Mouse (Mus musculus) inflammation-experienced regulatory T-cells, adult 6 months (primary cell): ENCODE results near the gene Ptpn23. TPM values are rescaled to one million over a fixed set of nuclear protein-coding genes. Genes with fewer than 3 reads are reported as not detected.

Source experiments
- polyA plus RNA-seq, 3 experiments: library from polyadenylated mRNA; unstranded; fragments of 100-300 nt; shearing (Covaris generic); gene quantifications; one replicate each; pipeline ENCODE4 v1.2.1; 2017

The Ptpn23 gene
- polyA plus RNA-seq, 3 experiments from 2014 or later, result 4.4 to 5.9 (median 4.7) TPM

Other genes with a start within 250 kb of the Ptpn23 start
- under 1 TPM; 0.13 to 0.27 (median 0.18) TPM for gene Cspg5, start 164.4 kb downstream of the Ptpn23 start, polyA plus RNA-seq
- gene Elp6, start 103.0 kb downstream of the Ptpn23 start, polyA plus RNA-seq, result 10 to 100 TPM; 17.7 to 19.1 (median 18.9) TPM
- 10 to 100 TPM; 10.8 to 15.9 (median 11.1) TPM for gene Scap, start 74.9 kb downstream of the Ptpn23 start, polyA plus RNA-seq
- gene Ngp, start 11.5 kb upstream of the Ptpn23 start, polyA plus RNA-seq, result 1 to 10 TPM in 1 of 3 experiments, not detected in 2; 5.1 TPM
- gene Klhl18, start 68.5 kb upstream of the Ptpn23 start, polyA plus RNA-seq, result 10 to 100 TPM; 10.7 to 16.2 (median 12.3) TPM
- gene Kif9, start 68.7 kb upstream of the Ptpn23 start, polyA plus RNA-seq, result under 1 TPM; 0.53 to 0.95 (median 0.75) TPM
- 10 to 100 TPM; 33.9 to 60.5 (median 44.9) TPM for gene Setd2, start 124.4 kb upstream of the Ptpn23 start, polyA plus RNA-seq
- 1 to 10 TPM; 2.4 to 6.2 (median 3.8) TPM for gene Nradd, start 216.2 kb upstream of the Ptpn23 start, polyA plus RNA-seq
- gene Nbeal2, start 245.9 kb upstream of the Ptpn23 start, polyA plus RNA-seq, result 10 to 100 TPM; 20.0 to 42.0 (median 21.1) TPM
- 100 to 1,000 TPM; 222 to 259 (median 234) TPM for gene Ccdc12, start 248.3 kb upstream of the Ptpn23 start, polyA plus RNA-seq